Mouse (Mus musculus) leukemia stem cell, adult 10-12 weeks (primary cell): ENCODE results near the gene Ddx3y. TPM values are rescaled to one million over a fixed set of nuclear protein-coding genes. Genes with fewer than 3 reads are reported as not detected.

ENCODE experiments used
- polyA plus RNA-seq: library from polyadenylated mRNA; stranded (reverse); fragments of >175 nt; gene quantifications from 2 replicates; pipeline ENCODE4 v1.2.3, GENCODE M21; 2012; ENCODE audit warnings: low replicate concordance

Gene Ddx3y
- polyA plus RNA-seq = not detected in 2 replicates

GRCm38 (mm10) chrY:1286171-1286795 lies at the start of gene Ddx3y:
Gene Ddx3y (minus strand): TSS chrY:1286629.

GRCm38 (mm10) chrY:1245426-1245863 lies 41.0 kb downstream of the Ddx3y start, which contains the start of gene Uty:
Gene Uty (minus strand): TSS chrY:1245759.

Other genes starting within 250 kb of the Ddx3y start
- gene Uty, start 40.9 kb downstream of the Ddx3y start, polyA plus RNA-seq = not detected in 2 replicates
- not detected in 2 replicates for gene Usp9y, start 173.2 kb upstream of the Ddx3y start, polyA plus RNA-seq